Mouse (Mus musculus): ENCODE measurements around the gene Zfp362.

- TF ChIP-seq MYOD1 (IDR thresholded peaks at IDR 0.05; ENCODE audit: control insufficient read depth, insufficient read length, low read depth) (no peak), MAX (IDR thresholded peaks at IDR 0.05) (no peak), CTCF (IDR thresholded peaks at IDR 0.05; ENCODE audit: control insufficient read depth, insufficient read depth, insufficient read length) (no peak), USF1 (IDR thresholded peaks at IDR 0.05; ENCODE audit: low read depth) (no peak), MYOG (IDR thresholded peaks at IDR 0.05; ENCODE audit: control insufficient read depth, extremely low read depth, insufficient read length) (no peak), CEBPB (IDR thresholded peaks at IDR 0.05; ENCODE audit: low read depth) (no peak), FOSL1 (IDR thresholded peaks at IDR 0.05; ENCODE audit: insufficient read depth, low read length, poor library complexity, severe bottlenecking) (no peak)
Observed at GRCm38 (mm10) chr4:128732794-128733193, 73.1 kb downstream of the Zfp362 start.

Measured in C2C12 (cell line).